Mouse (Mus musculus) monocyte, adult 2 months (primary cell): Measurements from ENCODE around the gene Htatip2.

Source experiments
- DNase-seq, 2 experiments: peaks; one replicate each; pipeline ENCODE4 v3.0.0; 2022; ENCODE audit warnings: low spot score in 2 of 2, low read depth in 1 of 2

The Htatip2 gene

GRCm38 (mm10) chr7:49785141-49785540 lies 26.2 kb downstream of the Htatip2 start:
- DNase-seq = no peak

GRCm38 (mm10) chr7:49786618-49787382 lies 27.9 kb downstream of the Htatip2 start:
- no peak for DNase-seq

GRCm38 (mm10) chr7:49787383-49787645 lies 28.4 kb downstream of the Htatip2 start:
- no peak for DNase-seq

GRCm38 (mm10) chr7:49794304-49794703 lies 35.4 kb downstream of the Htatip2 start:
- no peak for DNase-seq

GRCm38 (mm10) chr7:49797171-49797570 lies 38.3 kb downstream of the Htatip2 start:
- DNase-seq = no peak

- no peak for DNase-seq
Measured at GRCm38 (mm10) chr7:49803511-49803910, 44.6 kb downstream of the Htatip2 start.

- DNase-seq = no peak
Measured at GRCm38 (mm10) chr7:49804638-49805165, 45.8 kb downstream of the Htatip2 start.

GRCm38 (mm10) chr7:49805618-49806017 lies 46.7 kb downstream of the Htatip2 start:
- DNase-seq = no peak

GRCm38 (mm10) chr7:49807093-49807682 lies 48.3 kb downstream of the Htatip2 start:
- no peak for DNase-seq

GRCm38 (mm10) chr7:49807846-49808622 lies 49.1 kb downstream of the Htatip2 start:
- DNase-seq = no peak

- no peak for DNase-seq
Measured at GRCm38 (mm10) chr7:49809100-49809499, 50.2 kb downstream of the Htatip2 start.

- no peak for DNase-seq
Measured at GRCm38 (mm10) chr7:49809562-49809961, 50.6 kb downstream of the Htatip2 start.

- DNase-seq = no peak
Measured at GRCm38 (mm10) chr7:49811346-49811745, 52.4 kb downstream of the Htatip2 start.

GRCm38 (mm10) chr7:49819393-49819792 lies 60.5 kb downstream of the Htatip2 start:
- DNase-seq = no peak

GRCm38 (mm10) chr7:49821370-49821769 lies 62.5 kb downstream of the Htatip2 start:
- DNase-seq = no peak

GRCm38 (mm10) chr7:49822028-49822427 lies 63.1 kb downstream of the Htatip2 start:
- no peak for DNase-seq
